Mouse (Mus musculus) stomach, postnatal 0 days (tissue): ENCODE measurements around the gene Tnfaip6. TPM values are rescaled to one million over a fixed set of nuclear protein-coding genes. Genes with fewer than 3 reads are reported as not detected.

Experiments
- ATAC-seq: fragments of 200-750 bp; cut with Nextera tagmentation; 2 replicates; pipeline ENCODE4 v1.8.0; 2017; ENCODE audit not compliant: low FRiP score, low TSS enrichment
- DNase-seq: peaks from one replicate; pipeline ENCODE4 v3.0.0-alpha.2; 2016; ENCODE audit warnings: low spot score
- H3K27ac ChIP-seq: fragments of 300-500 bp; sonication (generic); replicated peaks from 2 replicates; pipeline ENCODE4 v1.5.1; 2014; ENCODE audit warnings: mild to moderate bottlenecking, control low read depth
- H3K27me3 ChIP-seq: fragments of 300-500 bp; sonication (generic); 2 replicates; pipeline ENCODE4 v1.6.1; 2014; ENCODE audit warnings: low read length; ENCODE audit not compliant: control insufficient read depth, insufficient read depth
- H3K36me3 ChIP-seq: fragments of 300-500 bp; sonication (generic); 2 replicates; pipeline ENCODE4 v1.6.1; 2014; ENCODE audit warnings: low read length, mixed read lengths; ENCODE audit not compliant: control insufficient read depth, insufficient read depth
- H3K4me1 ChIP-seq: fragments of 300-500 bp; sonication (generic); replicated peaks from 2 replicates; pipeline ENCODE4 v1.6.1; 2014; ENCODE audit warnings: antibody characterized with exemption; ENCODE audit not compliant: control insufficient read depth, insufficient read depth
- H3K4me2 ChIP-seq: fragments of 300-500 bp; sonication (generic); replicated peaks from 2 replicates; pipeline ENCODE4 v1.6.1; 2014; ENCODE audit warnings: low read depth, mild to moderate bottlenecking, control low read depth, moderate library complexity
- H3K4me3 ChIP-seq: fragments of 300-500 bp; sonication (generic); 2 replicates; pipeline ENCODE4 v1.5.1; 2014; ENCODE audit warnings: low read depth, low read length, control low read depth
- H3K9ac ChIP-seq: fragments of 300-500 bp; sonication (generic); 2 replicates; pipeline ENCODE4 v1.6.1; 2014; ENCODE audit warnings: mild to moderate bottlenecking, low read length, control low read depth, mixed read lengths
- H3K9me3 ChIP-seq: fragments of 300-500 bp; sonication (generic); 2 replicates; pipeline ENCODE4 v1.6.1; 2016; ENCODE audit warnings: low read length; ENCODE audit not compliant: control insufficient read depth
- CTCF ChIP-seq: IDR thresholded peaks from 2 replicates; pipeline ENCODE4 v1.5.1; 2016; ENCODE audit warnings: antibody characterized with exemption, low read depth, mild to moderate bottlenecking, moderate library complexity
- EP300 ChIP-seq: optimal IDR thresholded peaks from 2 replicates; pipeline ENCODE3; 2016; ENCODE audit warnings: antibody characterized with exemption
- WGBS: fragments of 180-500 bp; shearing (Covaris S2); extraction: QIAGEN DNeasy Blood & Tissue Kit; methylation state at CpG from one replicate; pipeline ENCODE4 v1.1.7; 2014; 5-methylcytosine and 5-hydroxymethylcytosine counted together
- polyA plus RNA-seq: library from polyadenylated mRNA; unstranded; fragments of >200 nt; fragmentation: Nextera tagmentation; extraction: Ambion mirVana; gene quantifications from 2 replicates; pipeline ENCODE4 v1.2.1, GENCODE M21; 2015

The Tnfaip6 gene
- polyA plus RNA-seq, 1 experiment from 2014 or later, result 4.8 TPM

DNA sequence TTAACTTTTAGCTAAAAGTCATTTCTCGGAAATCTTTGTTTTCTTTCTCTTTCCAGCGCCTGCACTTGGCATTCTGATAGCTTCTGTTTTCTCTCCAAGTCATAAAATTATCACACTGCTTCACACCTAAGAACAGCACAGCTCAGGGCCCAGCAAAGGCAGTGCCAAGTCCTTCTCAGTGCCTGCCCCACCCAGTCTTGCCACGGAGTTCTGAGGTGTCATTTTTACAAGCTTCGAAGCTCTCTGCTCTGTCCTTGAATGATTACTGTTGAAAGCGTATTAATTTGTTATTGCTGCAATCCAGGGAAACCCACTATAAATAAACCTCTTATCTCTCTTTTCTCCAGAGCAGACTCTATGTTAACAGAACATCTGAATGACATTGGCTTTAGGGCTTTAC, 15.7 kb downstream of the Tnfaip6 start:
- Histone ChIP-seq H3K9me3 (no peaks in the 10 kb centered on the region), H3K4me2 (no peak overlapping the region), H3K4me3 (no peak overlapping the region), H3K27ac (no peak overlapping the region), H3K27me3 (no peaks in the 10 kb centered on the region), H3K4me1 (no peaks in the 10 kb centered on the region), H3K36me3 (no peaks in the 10 kb centered on the region), H3K9ac (no peak overlapping the region)
- DNase-seq, result no peak
- TF ChIP-seq EP300 (no peak), CTCF (no peak)
- 29% methylated on average over 5 of the region's 5 CpGs for WGBS
- no peak for ATAC-seq

DNA sequence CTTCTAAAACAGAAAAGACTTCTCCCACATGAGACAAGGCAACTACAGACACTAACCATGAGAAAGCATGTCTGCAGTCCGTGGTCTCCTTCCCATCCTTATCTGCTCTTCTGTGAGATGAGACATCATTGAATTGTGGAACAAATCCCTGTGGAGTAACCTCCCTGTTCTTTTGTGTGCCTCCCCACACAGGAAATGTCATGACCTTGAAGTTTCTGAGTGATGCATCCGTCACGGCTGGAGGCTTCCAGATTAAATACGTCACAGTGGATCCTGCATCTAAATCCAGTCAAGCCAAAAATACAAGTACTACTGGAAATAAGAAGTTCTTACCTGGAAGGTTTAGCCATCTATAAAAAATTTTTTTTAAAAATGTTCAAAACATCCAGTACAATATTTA, 17.8 kb downstream of the Tnfaip6 start:
- Histone ChIP-seq H3K9ac (no peak overlapping the region), H3K4me1 (no peaks in the 10 kb centered on the region), H3K4me3 (no peak overlapping the region), H3K4me2 (no peak overlapping the region), H3K9me3 (no peaks in the 10 kb centered on the region), H3K27me3 (no peaks in the 10 kb centered on the region), H3K27ac (no peak overlapping the region), H3K36me3 (no peaks in the 10 kb centered on the region)
- no peak for TF ChIP-seq CTCF
- no peak for TF ChIP-seq EP300
- 49% methylated on average over 4 of the region's 4 CpGs for WGBS
- DNase-seq (no peak), ATAC-seq (no peak)

- Histone ChIP-seq H3K4me2 (no peak overlapping the region), H3K4me3 (no peak overlapping the region), H3K9ac (no peak overlapping the region), H3K27ac (no peak overlapping the region), H3K36me3 (no peaks in the 10 kb centered on the region), H3K9me3 (no peaks in the 10 kb centered on the region), H3K27me3 (no peaks in the 10 kb centered on the region), H3K4me1 (no peaks in the 10 kb centered on the region)
- WGBS, result 67% methylated on average over 1 of the region's 1 CpGs
- DNase-seq (no peak), ATAC-seq (no peak)
- TF ChIP-seq CTCF (no peak), EP300 (no peak)
Measured at GRCm38 (mm10) chr2:52057099-52057498, 19.3 kb downstream of the Tnfaip6 start.

DNA sequence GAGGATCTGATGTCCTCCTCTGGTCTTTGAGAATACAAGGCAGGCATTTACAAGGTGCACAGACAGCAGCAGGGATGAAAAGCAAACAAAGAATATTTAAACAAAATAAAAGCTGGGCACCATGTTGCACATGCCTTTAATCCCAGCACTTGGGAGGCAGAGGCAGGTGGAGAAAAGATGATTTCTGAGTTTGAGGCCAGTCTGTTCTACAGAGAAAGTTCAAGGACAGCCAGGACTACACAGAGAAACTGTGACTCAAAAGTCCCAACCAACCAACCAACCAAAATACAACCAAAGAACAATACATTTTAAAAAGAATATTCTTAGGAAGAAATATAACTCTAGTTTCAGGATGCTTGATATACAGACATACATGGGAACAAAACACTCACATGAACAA, 19.9 kb downstream of the Tnfaip6 start:
- H3K4me2 ChIP-seq, result no peak overlapping the region
- DNase-seq, result no peak
- H3K9me3 ChIP-seq, result no peaks in the 10 kb centered on the region
- H3K9ac ChIP-seq, result no peak overlapping the region
- TF ChIP-seq EP300 (no peak), CTCF (no peak)
- no peak for ATAC-seq
- H3K4me1 ChIP-seq, result no peaks in the 10 kb centered on the region
- no peaks in the 10 kb centered on the region for H3K27me3 ChIP-seq
- H3K36me3 ChIP-seq, result no peaks in the 10 kb centered on the region
- no peak overlapping the region for H3K4me3 ChIP-seq
- H3K27ac ChIP-seq, result no peak overlapping the region

DNA sequence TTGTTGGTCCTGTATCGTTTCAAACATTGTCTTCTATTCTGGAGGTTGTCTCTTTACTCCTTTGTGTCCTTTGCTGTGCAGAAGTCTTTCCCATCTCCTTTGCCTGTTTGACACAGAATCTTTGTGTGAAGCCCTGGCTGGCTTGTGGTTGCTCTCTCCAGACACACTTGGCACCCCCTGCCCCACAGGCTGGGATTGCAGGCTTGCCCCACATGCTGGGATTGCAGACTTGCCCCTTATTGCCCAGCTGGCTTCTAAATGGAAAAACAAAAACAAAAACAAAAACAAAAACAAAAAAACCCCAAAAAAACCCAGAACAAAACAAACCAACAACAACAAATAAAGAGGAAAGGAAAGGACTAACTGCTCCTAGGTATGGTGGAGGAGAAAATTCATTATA, 30.8 kb downstream of the Tnfaip6 start:
- H3K27ac ChIP-seq, result no peak overlapping the region
- no peak for TF ChIP-seq CTCF
- TF ChIP-seq EP300, result no peak
- H3K36me3 ChIP-seq, result no peaks in the 10 kb centered on the region
- H3K4me1 ChIP-seq, result no peaks in the 10 kb centered on the region
- no peaks in the 10 kb centered on the region for H3K9me3 ChIP-seq
- no peak overlapping the region for H3K4me3 ChIP-seq
- DNase-seq (no peak), ATAC-seq (no peak)
- 55% methylated on average over 1 of the region's 1 CpGs for WGBS
- no peak overlapping the region for H3K9ac ChIP-seq
- no peaks in the 10 kb centered on the region for H3K27me3 ChIP-seq
- no peak overlapping the region for H3K4me2 ChIP-seq

GRCm38 (mm10) chr2:52070816-52071215, 33.0 kb downstream of the Tnfaip6 start:
- no peaks in the 10 kb centered on the region for H3K36me3 ChIP-seq
- DNase-seq, result no peak
- ATAC-seq, result no peak
- H3K4me1 ChIP-seq, result no peaks in the 10 kb centered on the region
- no peak overlapping the region for H3K9ac ChIP-seq
- H3K4me3 ChIP-seq, result no peak overlapping the region
- TF ChIP-seq CTCF (no peak), EP300 (no peak)
- no peaks in the 10 kb centered on the region for H3K27me3 ChIP-seq
- H3K27ac ChIP-seq, result no peak overlapping the region
- no peaks in the 10 kb centered on the region for H3K9me3 ChIP-seq
- H3K4me2 ChIP-seq, result no peak overlapping the region
- WGBS, result 87% methylated on average over 5 of the region's 5 CpGs
